Mouse (Mus musculus): ENCODE results near the gene Trak1.

Trak1 gene

DNA sequence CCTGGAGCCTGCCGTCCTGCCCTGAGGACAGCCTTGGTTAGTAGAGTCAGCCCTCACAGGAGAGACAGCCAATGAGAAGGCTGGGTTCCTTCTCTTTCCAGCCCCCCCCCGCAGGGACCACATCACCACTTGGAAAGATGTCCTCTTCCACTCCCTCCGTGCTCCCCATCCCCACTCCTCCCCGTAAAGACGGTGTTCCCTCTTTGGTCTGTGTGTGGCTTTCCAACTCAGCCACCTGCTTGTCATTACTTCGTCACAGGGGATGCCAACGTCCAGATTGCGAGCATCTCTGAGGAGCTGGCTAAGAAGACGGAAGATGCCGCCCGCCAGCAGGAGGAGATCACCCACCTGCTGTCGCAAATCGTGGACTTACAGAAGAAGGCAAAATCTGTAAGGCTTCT, 149.1 kb downstream of the Trak1 start:
- in situ Hi-C loops (cut with MboI; ENCODE audit: unreplicated experiment in 2 of 2): no loop called here

DNA sequence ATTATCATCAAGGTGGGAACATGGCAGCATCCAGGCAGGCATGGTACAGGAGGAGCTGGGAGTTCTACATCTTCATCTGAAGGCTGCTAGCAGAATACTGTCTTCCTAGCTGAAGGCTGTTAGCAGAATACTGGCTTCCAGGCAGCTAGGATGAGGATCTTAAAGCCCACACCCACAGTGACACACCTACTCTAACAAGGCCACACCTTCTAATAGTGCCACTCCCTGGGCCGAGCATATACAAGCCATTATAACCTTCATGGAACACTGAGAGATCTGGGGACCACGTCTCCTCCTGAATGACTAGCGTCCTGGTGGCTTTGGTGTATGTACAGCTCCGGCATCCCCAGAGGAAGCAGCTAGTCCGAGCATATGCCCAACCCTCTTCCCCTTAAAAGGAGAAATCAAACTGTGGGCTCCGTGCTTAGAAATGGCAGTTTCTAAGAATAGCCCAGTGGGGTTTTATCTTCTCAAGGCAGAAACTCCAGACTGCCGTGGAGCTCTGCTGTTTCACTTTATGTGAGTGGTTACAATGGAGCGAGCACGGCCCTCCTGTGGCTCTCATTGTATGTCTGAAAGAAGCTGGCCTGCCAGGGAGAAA, 155.1 kb downstream of the Trak1 start:
- in situ Hi-C loops (cut with MboI; ENCODE audit: unreplicated experiment in 2 of 2): loop anchor here (10.0 kb wide), 1 partner anchor 198 kb away; no protein-coding TSS in a partner anchor

DNA sequence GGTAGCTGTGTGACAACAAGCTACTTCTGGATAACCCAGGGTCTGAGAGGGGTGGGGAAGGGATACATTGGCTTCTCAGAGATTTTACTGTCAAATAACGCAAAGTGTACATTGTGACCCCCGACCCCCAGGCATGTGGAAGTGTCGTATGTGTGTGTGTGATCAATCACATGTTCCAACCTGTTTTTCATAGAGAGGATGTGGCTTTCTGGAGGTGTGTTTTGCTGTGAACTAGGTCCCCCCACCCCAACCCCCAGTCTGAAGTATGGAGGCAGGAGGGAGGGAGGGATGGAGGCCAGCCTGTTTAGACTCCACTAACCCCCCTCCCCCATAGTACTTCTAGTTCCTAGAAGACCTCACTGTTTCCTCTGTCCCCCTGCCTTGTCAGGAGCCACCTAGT, 157.6 kb downstream of the Trak1 start:
- in situ Hi-C loops (cut with MboI; ENCODE audit: unreplicated experiment in 2 of 2): loop anchor here (10.0 kb wide), 1 partner anchor 200 kb away; no protein-coding TSS in a partner anchor

DNA sequence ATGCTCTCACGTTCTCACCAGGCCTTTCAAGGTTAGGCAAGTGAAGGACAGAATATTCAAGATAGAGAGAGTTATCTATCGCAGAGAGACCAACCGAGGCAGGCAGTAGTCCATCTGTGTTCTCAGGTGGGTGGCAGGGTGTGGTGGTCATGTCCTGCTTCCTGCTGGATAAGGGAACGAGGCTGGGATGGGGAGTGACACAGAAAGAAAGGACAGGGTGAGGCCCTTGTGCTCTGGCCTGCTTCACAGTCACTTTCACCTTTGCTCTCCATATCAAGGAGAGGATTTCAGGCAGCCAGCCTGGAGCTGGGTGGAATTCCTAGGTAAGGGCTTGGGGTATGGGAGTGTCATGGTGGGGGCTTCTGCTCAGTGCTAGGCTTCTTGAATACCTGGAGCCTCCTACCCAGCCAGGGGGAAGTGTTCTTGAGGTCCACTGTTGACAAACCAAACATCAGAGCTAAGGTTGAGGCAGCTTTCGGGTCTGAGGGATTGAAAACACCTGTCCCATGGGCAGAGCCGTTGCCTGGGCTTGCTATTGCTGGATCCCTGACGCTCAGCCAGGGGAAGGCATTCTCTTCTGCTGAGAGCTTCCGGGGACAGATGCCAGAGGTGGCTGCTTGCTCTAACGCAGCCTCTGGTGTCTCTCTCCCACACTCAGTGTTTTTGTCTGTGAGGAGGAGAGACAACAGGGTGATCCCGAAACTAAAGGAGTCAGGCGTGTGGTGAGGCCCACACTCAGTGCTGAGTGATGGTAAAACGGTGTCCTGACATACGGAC, 159.6 kb downstream of the Trak1 start:
- in situ Hi-C loops (cut with MboI; ENCODE audit: unreplicated experiment in 2 of 2): loop anchor here (10.0 kb wide), 1 partner anchor 202 kb away; no protein-coding TSS in a partner anchor

DNA sequence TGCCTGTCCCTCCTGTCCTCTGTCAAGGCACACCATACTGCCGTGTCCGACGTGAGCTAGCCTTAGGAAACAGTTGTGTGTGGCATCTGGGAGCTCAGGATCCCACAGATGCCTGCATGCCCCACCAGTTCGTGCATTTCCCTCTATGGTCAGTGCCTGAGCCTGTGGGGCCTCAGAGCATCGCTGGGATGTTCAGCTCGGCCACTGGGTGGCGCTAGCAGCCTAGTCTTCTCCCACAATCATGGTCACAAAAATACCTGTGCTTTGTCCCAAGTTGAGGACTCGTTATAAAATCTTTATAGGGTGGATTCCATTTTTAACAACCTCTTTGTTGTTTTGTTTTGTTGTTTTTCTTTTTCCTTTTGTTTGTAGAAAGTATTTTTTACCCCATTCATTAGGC, 161.2 kb downstream of the Trak1 start:
- in situ Hi-C loops (cut with MboI; ENCODE audit: unreplicated experiment in 2 of 2): loop anchor here (10.0 kb wide), 1 partner anchor 204 kb away; no protein-coding TSS in a partner anchor

DNA sequence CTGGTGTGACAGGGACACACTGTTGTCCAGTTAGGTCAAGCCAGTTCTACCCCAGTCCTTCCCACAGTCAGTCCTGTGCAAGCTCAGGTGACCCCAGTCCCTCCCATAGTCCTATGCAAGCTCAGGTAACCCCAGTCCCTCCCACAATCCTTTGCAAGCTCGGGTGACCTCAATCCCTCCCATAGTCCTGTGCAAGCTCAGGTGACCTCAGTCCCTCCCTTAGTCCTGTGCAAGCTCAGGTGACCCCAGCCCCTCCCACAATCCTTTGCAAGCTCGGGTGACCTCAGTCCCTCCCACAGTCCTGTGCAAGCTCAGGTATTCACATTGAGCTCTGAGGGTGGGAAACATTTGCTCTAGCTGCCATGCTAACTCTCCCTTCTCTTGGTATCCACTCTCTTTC, 162.6 kb downstream of the Trak1 start:
- in situ Hi-C loops (cut with MboI; ENCODE audit: unreplicated experiment in 2 of 2): loop anchor here (10.0 kb wide), 1 partner anchor 205 kb away; no protein-coding TSS in a partner anchor

DNA sequence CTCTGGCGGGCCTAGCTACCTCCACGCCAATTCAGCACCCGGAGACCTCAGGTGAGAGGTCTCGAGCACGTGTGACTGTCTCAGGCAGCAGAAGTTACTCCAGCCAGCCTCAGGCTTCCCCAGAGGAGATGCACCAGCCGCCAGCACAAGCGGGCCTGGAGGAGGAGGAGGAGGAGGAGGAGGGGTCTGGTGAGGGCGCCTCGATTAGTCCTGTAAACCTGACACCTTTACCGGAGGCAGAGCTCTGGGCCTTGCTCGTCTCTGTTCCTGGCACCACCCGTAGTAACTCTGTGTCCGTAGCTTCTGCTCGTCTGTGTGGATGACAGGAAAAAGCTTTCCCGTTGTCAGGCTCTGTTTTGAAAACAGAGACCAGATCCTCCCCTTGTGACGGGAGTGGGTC, 163.2 kb downstream of the Trak1 start:
- in situ Hi-C loops (cut with MboI; ENCODE audit: unreplicated experiment in 2 of 2): no loop called here

DNA sequence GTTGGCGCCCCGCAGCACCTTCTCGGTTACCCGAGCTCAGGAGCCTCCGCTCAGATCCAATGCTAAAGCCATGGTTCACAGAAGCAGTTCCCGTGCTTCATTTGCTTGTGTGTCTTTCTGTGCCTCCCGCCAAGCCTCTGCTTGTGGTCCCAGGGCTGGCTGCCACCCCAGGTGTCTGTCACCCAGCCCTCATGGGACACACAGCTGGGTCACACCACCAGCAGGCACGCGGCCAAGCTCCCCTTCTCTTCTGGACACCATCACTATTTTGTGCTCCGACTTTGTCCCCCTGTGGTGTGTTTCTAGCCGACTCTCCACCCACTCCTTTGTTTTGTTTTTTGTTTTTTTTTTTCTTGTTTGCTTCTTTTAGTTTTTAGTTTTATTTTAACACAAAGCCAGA, 170.2 kb downstream of the Trak1 start:
- in situ Hi-C loops (cut with MboI; ENCODE audit: unreplicated experiment in 2 of 2): no loop called here

DNA sequence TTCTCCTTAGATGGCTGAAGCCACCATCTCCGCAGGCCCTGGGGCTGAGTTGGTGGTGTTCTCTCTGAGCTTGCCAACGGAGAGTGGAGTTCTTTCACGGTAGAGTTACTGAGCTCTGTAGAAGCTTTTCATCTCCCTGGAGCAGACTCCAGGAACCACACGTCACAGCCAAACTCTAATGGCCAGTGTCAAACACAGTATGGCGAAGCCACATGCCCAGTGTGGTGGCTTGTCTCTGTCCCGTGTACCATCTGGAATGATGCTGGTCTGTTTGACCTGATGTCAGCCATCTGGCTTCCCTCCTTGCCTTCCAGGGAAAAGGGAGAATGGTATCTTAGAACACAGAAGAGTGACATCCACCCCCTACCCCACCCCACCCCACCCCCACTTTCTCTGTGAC, 172.4 kb downstream of the Trak1 start:
- in situ Hi-C loops (cut with MboI; ENCODE audit: unreplicated experiment in 2 of 2): loop anchor here in 1 of 2 experiments (10.0 kb wide), 1 partner anchor 135 kb away; no protein-coding TSS in a partner anchor

DNA sequence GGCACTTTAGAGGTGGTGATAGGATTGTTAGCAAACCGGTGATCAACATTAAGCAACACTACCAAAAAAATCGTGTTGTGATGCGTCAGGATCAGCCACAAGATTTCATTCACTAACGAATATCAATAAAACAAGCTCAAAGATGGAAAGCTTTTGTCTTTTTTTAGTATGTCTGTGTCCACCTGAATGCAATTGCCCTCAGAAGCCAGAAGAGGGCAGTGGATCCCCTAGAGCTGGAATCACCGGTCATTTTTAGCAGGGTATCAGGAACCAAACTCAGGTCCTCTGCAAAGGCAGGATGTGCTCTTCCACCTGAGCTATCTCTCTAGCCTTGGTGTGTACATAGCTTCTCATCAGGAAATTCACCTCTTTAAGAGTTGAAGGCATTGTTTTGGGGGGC, 177.5 kb downstream of the Trak1 start:
- in situ Hi-C loops (cut with MboI; ENCODE audit: unreplicated experiment in 2 of 2): loop anchor here (10.0 to 25.0 kb wide), 3 partner anchors 130 to 838 kb away; no protein-coding TSS in a partner anchor

DNA sequence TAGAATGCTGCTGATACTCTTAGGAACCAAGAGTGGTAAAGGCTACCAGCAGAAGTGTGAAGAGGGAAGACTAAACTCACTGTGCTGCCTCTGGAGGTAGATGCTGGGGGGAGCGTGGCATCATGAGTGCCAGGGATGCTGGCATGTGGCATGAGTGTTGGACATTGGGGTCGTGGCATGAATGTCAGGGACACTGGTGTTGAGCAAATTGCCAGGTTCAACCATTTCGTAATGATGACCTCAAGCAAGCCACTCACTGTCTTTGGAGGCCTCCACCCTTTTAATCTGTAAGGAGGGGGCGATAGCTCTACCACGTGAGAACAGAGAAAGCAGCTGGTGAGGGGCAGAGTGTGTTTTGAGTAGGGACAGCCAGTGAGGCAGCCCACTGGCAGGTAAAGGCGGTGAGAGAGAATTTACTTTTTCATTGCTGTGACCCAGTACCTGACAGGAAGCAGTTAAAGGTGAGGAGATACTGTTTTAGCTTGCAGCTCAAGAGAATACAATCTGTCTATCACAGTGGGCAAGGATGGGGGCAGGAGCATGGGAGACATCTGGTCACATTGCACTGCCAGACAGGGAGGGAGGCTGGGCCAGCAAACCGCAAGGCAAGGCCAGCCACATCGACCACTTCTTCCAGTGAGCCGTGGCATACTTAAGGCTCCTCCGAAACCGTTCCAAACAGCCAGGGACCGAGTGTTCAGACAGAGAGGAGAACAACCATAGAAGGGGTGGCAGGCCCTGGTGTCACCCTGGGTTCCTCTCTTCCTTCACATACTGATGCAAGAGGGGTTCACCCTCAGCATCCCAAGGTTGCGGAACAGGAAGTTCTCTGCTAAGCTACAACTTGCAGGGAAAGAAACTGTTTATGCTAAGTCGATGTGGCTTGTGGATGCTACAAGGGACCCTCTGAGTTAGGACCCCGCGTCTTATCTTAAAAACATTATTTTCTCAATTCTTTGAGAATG, 178.5 kb downstream of the Trak1 start:
- in situ Hi-C loops (cut with MboI; ENCODE audit: unreplicated experiment in 2 of 2): loop anchor here (10.0 to 25.0 kb wide), 3 partner anchors 129 to 837 kb away; no protein-coding TSS in a partner anchor

DNA sequence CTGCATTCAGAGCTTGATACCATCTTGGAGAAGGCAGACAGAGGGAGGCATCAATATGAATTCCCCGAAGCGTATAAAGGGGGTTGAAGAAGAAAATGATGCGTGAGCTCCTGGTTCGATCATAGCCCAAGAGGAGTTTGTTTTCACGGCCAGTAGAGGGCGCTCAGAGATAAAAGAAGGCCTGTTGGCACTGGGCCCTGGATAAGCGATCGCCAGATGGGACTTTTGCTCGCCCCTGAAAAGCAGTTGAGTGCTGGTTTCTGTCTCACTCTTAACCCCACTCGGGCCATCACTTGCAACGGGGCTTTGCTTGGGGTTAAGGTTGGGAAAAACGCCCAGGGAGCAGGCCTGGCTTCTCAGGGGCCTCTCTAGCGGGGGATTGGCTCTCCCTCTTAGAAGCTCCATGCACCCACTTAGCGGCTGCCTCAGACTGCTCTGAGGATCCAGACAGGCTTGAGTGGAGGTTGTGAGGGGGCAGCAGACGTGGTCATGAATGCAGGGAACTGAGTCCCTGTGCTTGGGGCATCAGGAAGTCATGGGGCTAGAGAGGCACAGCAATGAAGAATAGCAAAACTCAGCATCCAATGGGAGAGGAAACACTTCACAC, 180.1 kb downstream of the Trak1 start:
- in situ Hi-C loops (cut with MboI; ENCODE audit: unreplicated experiment in 2 of 2): loop anchor here (10.0 to 25.0 kb wide), 3 partner anchors 127 to 835 kb away; no protein-coding TSS in a partner anchor

DNA sequence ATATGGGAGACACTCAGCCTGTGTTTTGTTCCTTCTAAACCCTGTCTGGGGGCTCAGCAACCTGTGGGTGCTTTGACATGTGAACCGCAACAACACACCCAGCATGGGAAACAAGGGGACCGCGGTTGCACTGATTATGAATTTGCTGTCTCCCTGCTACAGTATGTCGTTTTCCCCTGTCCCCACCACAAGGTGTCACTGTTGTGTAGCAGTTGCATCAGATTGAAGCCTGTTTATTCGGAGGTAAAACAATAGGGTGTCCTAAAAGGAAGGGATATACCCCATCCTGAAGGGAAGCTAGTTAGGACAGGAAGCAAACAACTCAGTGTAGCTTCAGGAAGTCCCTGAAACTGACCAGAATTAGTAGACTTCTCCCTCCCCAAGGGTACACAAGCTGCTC, 182.2 kb downstream of the Trak1 start:
- in situ Hi-C loops (cut with MboI; ENCODE audit: unreplicated experiment in 2 of 2): loop anchor here (10.0 to 25.0 kb wide), 3 partner anchors 125 to 833 kb away; no protein-coding TSS in a partner anchor

DNA sequence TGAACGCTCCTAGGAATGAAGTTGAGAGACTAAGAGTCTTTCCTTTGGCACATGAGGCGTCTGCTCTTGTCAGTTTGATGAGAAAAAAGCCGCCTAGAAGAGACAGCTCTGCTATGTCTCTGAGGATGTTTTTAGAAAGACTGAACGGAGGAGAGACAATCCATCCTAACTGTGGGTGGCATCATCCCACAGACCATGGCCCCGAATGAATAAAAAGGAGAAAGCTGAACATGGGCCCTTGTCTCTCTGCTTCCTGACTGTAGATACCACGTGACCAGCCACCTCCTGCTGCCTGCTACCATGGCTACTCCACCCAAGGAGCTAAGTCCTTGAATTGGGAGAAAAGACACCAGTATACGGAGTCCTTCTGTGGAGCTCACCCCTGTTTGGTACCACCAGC, 189.9 kb downstream of the Trak1 start:
- in situ Hi-C loops (cut with MboI; ENCODE audit: unreplicated experiment in 2 of 2): loop anchor here (10.0 to 25.0 kb wide), 8 partner anchors 108 to 1248 kb away; no protein-coding TSS in a partner anchor

DNA sequence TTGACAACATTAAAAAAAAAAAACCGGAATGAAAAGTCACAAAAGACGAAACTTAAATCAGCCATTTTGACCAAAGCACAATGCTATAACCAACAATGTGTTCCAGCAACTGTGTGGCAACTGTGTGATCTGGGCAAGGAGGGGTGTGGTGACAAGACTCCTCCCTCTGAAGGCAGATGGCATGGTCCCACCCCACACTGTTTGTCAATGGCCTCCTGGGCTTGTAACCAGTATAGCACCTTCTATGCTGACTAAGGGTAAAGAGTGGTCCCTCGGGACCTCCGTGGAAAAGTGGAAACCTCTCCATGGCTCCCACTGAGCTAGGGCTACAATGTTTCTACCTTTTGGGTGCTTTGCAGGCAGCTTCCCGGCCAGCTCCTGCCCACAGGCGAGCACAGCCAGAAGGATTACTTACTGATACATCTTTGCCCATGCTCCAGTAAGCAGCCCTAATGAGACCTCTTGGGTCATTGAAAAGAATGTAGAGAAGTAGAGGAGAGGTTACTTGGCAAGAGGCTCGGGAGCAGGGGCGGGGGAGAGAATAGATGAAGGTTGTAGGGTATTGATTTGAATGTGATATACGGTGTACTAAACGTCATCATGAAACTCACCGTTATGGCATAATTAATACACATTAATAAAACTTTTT, 194.4 kb downstream of the Trak1 start:
- in situ Hi-C loops (cut with MboI; ENCODE audit: unreplicated experiment in 2 of 2): loop anchor here in 1 of 2 experiments (25.0 kb wide), 2 partner anchors 696 to 821 kb away; no protein-coding TSS in a partner anchor

DNA sequence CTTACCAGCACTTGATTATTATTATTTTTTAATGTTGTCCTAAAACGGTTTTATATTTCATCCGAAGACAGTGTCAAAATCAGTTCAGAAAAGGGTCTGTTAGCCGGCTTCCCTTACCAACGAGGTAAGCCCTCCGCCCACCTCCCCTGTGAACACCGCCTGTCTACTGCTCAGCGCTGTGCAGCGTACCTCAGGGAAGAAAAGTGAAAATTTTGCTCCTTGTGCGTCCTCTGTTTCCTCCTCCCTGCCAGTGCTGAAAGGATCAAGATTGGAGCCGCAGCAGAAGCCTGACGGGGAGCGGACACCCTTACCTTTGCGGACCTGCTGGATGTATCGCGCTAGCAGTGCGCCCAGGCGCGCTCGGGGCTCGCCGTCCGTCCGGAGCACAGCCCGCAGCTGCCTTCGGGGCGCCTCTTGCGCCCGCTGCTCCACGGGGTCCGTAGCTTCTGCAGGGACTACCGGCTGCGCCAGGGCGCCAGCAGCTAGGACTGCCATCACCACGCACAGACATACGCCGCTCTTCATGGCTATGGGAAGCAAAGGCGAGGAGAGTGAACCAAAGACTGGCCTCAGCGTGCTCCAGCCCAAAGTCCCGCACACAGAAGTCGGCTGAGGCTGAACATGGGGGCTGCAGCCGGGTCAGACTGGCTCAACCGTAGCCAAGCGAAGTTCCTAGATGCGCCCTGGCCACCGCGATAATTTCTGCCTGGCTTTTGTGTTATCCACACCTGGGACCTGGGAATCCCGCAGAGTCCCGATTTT, 196.9 kb downstream of the Trak1 start:
- in situ Hi-C loops (cut with MboI; ENCODE audit: unreplicated experiment in 2 of 2): loop anchor here in 1 of 2 experiments (25.0 kb wide), 2 partner anchors 693 to 818 kb away; no protein-coding TSS in a partner anchor

DNA sequence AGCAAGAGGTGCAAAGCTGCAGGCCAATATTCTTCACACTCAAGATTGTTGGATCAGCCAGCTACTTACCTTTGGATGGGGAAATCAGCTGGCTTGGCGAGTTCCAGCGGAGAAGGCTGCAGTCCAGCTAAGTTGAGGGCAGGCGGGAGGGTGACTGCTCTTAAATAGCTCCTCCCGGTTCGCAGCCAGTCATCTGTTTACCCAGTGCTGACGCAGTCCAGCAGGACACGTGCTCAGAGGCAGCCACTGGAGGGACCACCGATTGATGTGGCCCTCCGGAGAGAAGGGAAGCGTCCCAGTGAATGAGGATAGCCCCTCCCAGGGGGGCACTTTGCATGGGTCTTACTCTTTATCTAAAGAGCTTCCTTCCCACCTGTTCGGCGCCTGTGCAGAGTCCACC, 198.2 kb downstream of the Trak1 start, which contains the start of gene Cck:
TSS of gene Cck (minus strand) at position 166 of the 400 bp plus-strand sequence.
- in situ Hi-C loops (cut with MboI; ENCODE audit: unreplicated experiment in 2 of 2): loop anchor here in 1 of 2 experiments (25.0 kb wide), 2 partner anchors 692 to 817 kb away; no protein-coding TSS in a partner anchor

DNA sequence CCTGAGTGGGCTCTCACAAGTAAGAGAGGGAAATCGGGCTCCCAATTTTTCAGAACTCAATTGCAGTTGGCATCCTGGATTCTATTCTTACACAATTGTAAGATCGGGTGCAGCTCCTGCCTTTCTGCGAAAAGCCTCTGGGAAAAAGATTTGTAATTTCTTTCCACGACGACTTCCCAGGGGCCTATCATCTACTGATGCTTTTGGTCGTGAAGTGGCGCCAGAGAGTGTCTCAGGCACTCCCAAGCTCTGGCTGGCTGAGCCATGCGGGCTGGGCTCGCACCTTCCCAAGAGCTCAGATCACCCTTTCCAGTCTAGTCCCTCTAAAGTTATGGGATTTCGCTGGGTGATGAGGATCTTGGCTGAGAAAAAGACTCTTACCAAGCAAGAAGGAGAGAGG, 198.8 kb downstream of the Trak1 start:
- in situ Hi-C loops (cut with MboI; ENCODE audit: unreplicated experiment in 2 of 2): loop anchor here in 1 of 2 experiments (25.0 kb wide), 2 partner anchors 691 to 816 kb away; no protein-coding TSS in a partner anchor
